Mouse (Mus musculus) right cerebral cortex, postnatal 4 days (tissue): ENCODE data around the gene Ccl27a.

Experiments used
- DNase-seq: peaks from one replicate; pipeline ENCODE4 v3.0.0-alpha.2; 2022

The Ccl27a gene

GRCm38 (mm10) chr4:41754797-41755337 lies 19.2 kb downstream of the Ccl27a start, which contains the start of gene Galt:
Gene Galt, plus strand, starts transcription at chr4:41755228.
- no peak for DNase-seq

GRCm38 (mm10) chr4:41745021-41745420 lies 29.0 kb downstream of the Ccl27a start:
- DNase-seq, result no peak

- no peak for DNase-seq
Measured at GRCm38 (mm10) chr4:41744131-41744530, 29.9 kb downstream of the Ccl27a start.

GRCm38 (mm10) chr4:41741158-41741560 lies 32.9 kb downstream of the Ccl27a start:
- peak; percentile 82 for DNase-seq

GRCm38 (mm10) chr4:41740380-41741157 lies 33.5 kb downstream of the Ccl27a start:
- peak; percentile 74 for DNase-seq

GRCm38 (mm10) chr4:41739260-41739659 lies 34.8 kb downstream of the Ccl27a start:
- DNase-seq, result no peak

- no peak for DNase-seq
Measured at GRCm38 (mm10) chr4:41738256-41738603, 35.8 kb downstream of the Ccl27a start.

GRCm38 (mm10) chr4:41737602-41738255 lies 36.3 kb downstream of the Ccl27a start:
- peak; percentile 71 for DNase-seq

- no peak for DNase-seq
Measured at GRCm38 (mm10) chr4:41731052-41731765, 42.8 kb downstream of the Ccl27a start, which contains the start of gene Arid3c. Gene Arid3c, minus strand, starts transcription at chr4:41731142.

- DNase-seq, result no peak
Measured at GRCm38 (mm10) chr4:41726826-41727621, 47.0 kb downstream of the Ccl27a start.

- DNase-seq, result peak; percentile 74
Measured at GRCm38 (mm10) chr4:41722918-41723351, 51.1 kb downstream of the Ccl27a start, which contains the start of gene Dctn3. Gene Dctn3, minus strand, starts transcription at chr4:41723170.
